9 mouse cellular contexts compared by ENCODE assay signal in the genomic region with DNA sequence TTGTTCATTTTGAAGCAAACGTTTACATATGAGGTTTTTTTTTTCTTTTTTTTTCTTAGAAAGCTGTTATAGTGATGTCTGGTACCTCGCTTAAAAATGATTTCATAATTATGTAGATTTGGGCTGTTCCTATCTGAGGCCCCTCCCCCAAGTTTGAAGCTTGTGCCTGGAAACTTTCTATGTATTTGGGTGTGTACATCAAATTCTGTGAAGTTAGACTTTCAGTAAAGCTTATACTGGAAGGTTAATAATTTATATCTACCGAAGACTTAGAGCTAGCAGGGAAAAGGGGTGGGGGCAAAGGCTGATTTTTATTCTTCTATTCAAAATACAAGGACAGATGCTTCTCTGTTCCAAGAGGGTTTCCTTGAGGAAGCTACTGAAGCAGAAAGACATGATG.
A peak's percentile ranks its signal among the peaks of the same experiment; 100 is the strongest.
DNase-seq lines count a peak whose midpoint lies in the region; ATAC-seq lines count a peak whose summit lies in the region.
"Had no signal": no experiment of that assay in that cellular context is flagged by ENCODE, and none has a peak within 500 bp of the region (broad histone marks: within the 10 kb centered on the region; RNA-seq: fewer than 3 reads in every experiment).

No protein-coding gene starts in this region.

- H3K9me3 ChIP-seq in limb, embryonic 12.5 days = no peaks in the 10 kb centered on the region
- H3K9me3 ChIP-seq in limb, embryonic 10.5 days (replicated peaks) = no peaks in the 10 kb centered on the region
- no peaks in the 10 kb centered on the region for H3K9me3 ChIP-seq in forebrain, embryonic 11.5 days (ENCODE audit: control insufficient read depth, low read length)
- H3K9me3 ChIP-seq in intestine, embryonic 14.5 days (ENCODE audit: control insufficient read depth, low read length) = no peaks in the 10 kb centered on the region
- H3K9me3 ChIP-seq in neural tube, embryonic 15.5 days (replicated peaks) = no peaks in the 10 kb centered on the region

- no peaks in the 10 kb centered on the region for H3K4me1 ChIP-seq in limb, embryonic 12.5 days (replicated peaks)
- peaks cover 9% of the 10 kb centered on the region; the same call in 1 of the 2 replicates for H3K4me1 ChIP-seq in limb, embryonic 10.5 days
- H3K4me1 ChIP-seq in forebrain, embryonic 11.5 days (replicated peaks; ENCODE audit: control insufficient read depth, insufficient read depth, low read length) = no peaks in the 10 kb centered on the region
- peaks cover 6% of the 10 kb centered on the region; the same call in 1 of the 2 replicates for H3K4me1 ChIP-seq in intestine, embryonic 14.5 days (replicated peaks; ENCODE audit: control insufficient read depth, insufficient read depth, low read length)
- H3K4me1 ChIP-seq in neural tube, embryonic 15.5 days = 0 out of 2 replicates have a peak, but pooled peaks cover 5% of the 10 kb centered on the region

- 0 out of 2 replicates have a peak overlapping the region, but pooled peaks have one; percentile 10 for H3K4me2 ChIP-seq in limb, embryonic 12.5 days
- H3K4me2 ChIP-seq in forebrain, embryonic 11.5 days (ENCODE audit: low read depth, low read length, severe bottlenecking) = peak overlapping the region; percentile 77
- H3K4me2 ChIP-seq in intestine, embryonic 14.5 days (ENCODE audit: low read length) = peak overlapping the region; percentile 29
- peak overlapping the region; percentile 67 for H3K4me2 ChIP-seq in neural tube, embryonic 15.5 days

- no peak for DNase-seq in limb, embryonic 10.5 days (ENCODE audit: low spot score)
- DNase-seq in forebrain, embryonic 11.5 days (ENCODE audit: low spot score) = no peak
- DNase-seq in intestine, embryonic 14.5 days (ENCODE audit: low spot score) = no peak
- DNase-seq in right cerebral cortex, postnatal 4 days = no peak
- DNase-seq in spleen, postnatal 36 days (ENCODE audit: low spot score in 2 of 2) = no peak
- DNase-seq: gastrocnemius, postnatal 10 days had no signal

- no peak for ATAC-seq in limb, embryonic 12.5 days (ENCODE audit: insufficient number of reproducible peaks, insufficient read depth, low FRiP score, low TSS enrichment, low read depth)
- ATAC-seq in forebrain, embryonic 11.5 days (replicated peaks; ENCODE audit: low FRiP score) = no peak
- ATAC-seq in intestine, embryonic 14.5 days (replicated peaks; ENCODE audit: low FRiP score, low TSS enrichment, low read depth) = no peak
- ATAC-seq in neural tube, embryonic 15.5 days (ENCODE audit: low FRiP score) = no peak
- ATAC-seq: Patski had no signal

- H3K4me3 ChIP-seq in limb, embryonic 12.5 days (replicated peaks) = no peak overlapping the region
- no peak overlapping the region; the same call in 1 of the 2 replicates for H3K4me3 ChIP-seq in limb, embryonic 10.5 days
- peak overlapping the region; percentile 54 for H3K4me3 ChIP-seq in forebrain, embryonic 11.5 days (ENCODE audit: low read depth, low read length)
- peak overlapping the region; percentile 20 for H3K4me3 ChIP-seq in intestine, embryonic 14.5 days (ENCODE audit: low read depth, low read length)
- H3K4me3 ChIP-seq in neural tube, embryonic 15.5 days (replicated peaks) = peak overlapping the region; percentile 50

- H3K36me3 ChIP-seq in limb, embryonic 12.5 days = no peaks in the 10 kb centered on the region
- H3K36me3 ChIP-seq in limb, embryonic 10.5 days = no peaks in the 10 kb centered on the region
- peaks cover 6% of the 10 kb centered on the region; the same call in 1 of the 2 replicates for H3K36me3 ChIP-seq in forebrain, embryonic 11.5 days (ENCODE audit: control insufficient read depth, insufficient read depth, low read length)
- H3K36me3 ChIP-seq in intestine, embryonic 14.5 days (ENCODE audit: control insufficient read depth, insufficient read depth, low read length) = no peaks in the 10 kb centered on the region
- H3K36me3 ChIP-seq in neural tube, embryonic 15.5 days = no peaks in the 10 kb centered on the region

- no peak overlapping the region for H3K9ac ChIP-seq in limb, embryonic 12.5 days (replicated peaks)
- H3K9ac ChIP-seq in forebrain, embryonic 11.5 days (ENCODE audit: low read length) = peak overlapping the region; percentile 87
- no peak overlapping the region for H3K9ac ChIP-seq in intestine, embryonic 14.5 days (ENCODE audit: low read length)
- peak overlapping the region; percentile 72 for H3K9ac ChIP-seq in neural tube, embryonic 15.5 days (replicated peaks)

- WGBS in limb, embryonic 12.5 days = 14% methylated on average over 3 of the region's 3 CpGs
- WGBS in limb, embryonic 10.5 days = 12% methylated on average over 3 of the region's 3 CpGs
- 2% methylated on average over 3 of the region's 3 CpGs for WGBS in forebrain, embryonic 11.5 days
- WGBS in intestine, embryonic 14.5 days = 9% methylated on average over 3 of the region's 3 CpGs
- 2% methylated on average over 3 of the region's 3 CpGs for WGBS in neural tube, embryonic 15.5 days

- H3K27ac ChIP-seq in limb, embryonic 12.5 days = no peak overlapping the region
- H3K27ac ChIP-seq in limb, embryonic 10.5 days = no peak overlapping the region
- peak overlapping the region; percentile 99 for H3K27ac ChIP-seq in forebrain, embryonic 11.5 days (ENCODE audit: low read depth, low read length)
- H3K27ac ChIP-seq in intestine, embryonic 14.5 days (ENCODE audit: low read depth) = no peak overlapping the region
- H3K27ac ChIP-seq in neural tube, embryonic 15.5 days (replicated peaks) = peak overlapping the region; percentile 94

- peaks cover 44% of the 10 kb centered on the region for H3K27me3 ChIP-seq in limb, embryonic 12.5 days
- H3K27me3 ChIP-seq in limb, embryonic 10.5 days (ENCODE audit: low read depth, poor library complexity, severe bottlenecking) = peaks cover 87% of the 10 kb centered on the region
- H3K27me3 ChIP-seq in forebrain, embryonic 11.5 days (ENCODE audit: control insufficient read depth, insufficient read depth, low read length) = no peaks in the 10 kb centered on the region
- peaks cover 85% of the 10 kb centered on the region for H3K27me3 ChIP-seq in intestine, embryonic 14.5 days (replicated peaks; ENCODE audit: control insufficient read depth, insufficient read depth, low read length)
- H3K27me3 ChIP-seq in neural tube, embryonic 15.5 days (replicated peaks) = no peaks in the 10 kb centered on the region

Comparison
In these comparisons a context has a peak if more than half of its experiments do, and no peak if none do; other contexts are left out.
1. H3K27ac ChIP-seq: peak in forebrain, embryonic 11.5 days (single experiment) and neural tube, embryonic 15.5 days (single experiment); none in limb, embryonic 12.5 days (single experiment), limb, embryonic 10.5 days (single experiment) and intestine, embryonic 14.5 days (single experiment).
2. H3K4me2 ChIP-seq: peak in every context shown above with its lines; median percentile 77 in forebrain, embryonic 11.5 days; 67 in neural tube, embryonic 15.5 days; 29 in intestine, embryonic 14.5 days; 10 in limb, embryonic 12.5 days.
3. H3K4me3 ChIP-seq: peak in forebrain, embryonic 11.5 days (single experiment), intestine, embryonic 14.5 days (single experiment) and neural tube, embryonic 15.5 days (single experiment); none in limb, embryonic 12.5 days (single experiment) and limb, embryonic 10.5 days (single experiment).
4. H3K9ac ChIP-seq: peak in forebrain, embryonic 11.5 days (single experiment) and neural tube, embryonic 15.5 days (single experiment); none in limb, embryonic 12.5 days (single experiment) and intestine, embryonic 14.5 days (single experiment).